Mouse (Mus musculus) erythroblast, embryonic 14.5 days (primary cell): ENCODE data around the gene Qars.

Source experiments
- GATA1 ChIP-seq: IDR thresholded peaks from 2 replicates; pipeline ENCODE4 v1.6.1; 2012; ENCODE audit warnings: low read length, inconsistent platforms, mixed read lengths
- TAL1 ChIP-seq: IDR thresholded peaks from 3 replicates; pipeline ENCODE4 v1.6.1; 2012; ENCODE audit warnings: low read length, inconsistent platforms, mixed read lengths

DNA sequence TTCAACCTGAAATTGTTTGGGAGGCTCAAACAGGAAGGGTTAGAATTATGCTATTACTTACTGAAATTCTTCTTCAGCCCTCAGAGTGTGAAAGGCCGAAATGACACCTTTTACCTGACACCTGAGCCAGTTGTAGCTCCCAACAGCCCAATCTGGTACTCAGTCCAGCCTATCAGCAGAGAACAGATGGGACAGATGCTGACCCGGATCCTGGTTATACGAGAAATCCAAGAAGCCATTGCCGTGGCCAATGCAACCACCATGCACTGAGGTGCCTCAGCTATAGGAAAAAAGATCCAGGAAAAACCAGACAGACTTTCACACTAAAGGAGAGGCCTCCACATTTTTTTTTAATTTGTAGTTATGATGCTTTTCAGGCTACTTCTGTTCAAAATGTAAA is 51.7 kb downstream of the Qars start:
- TF ChIP-seq GATA1 (no peak), TAL1 (no peak)
